Mouse (Mus musculus) MEL (cell line): Measurements from ENCODE around the gene Hnrnpll. TPM values are rescaled to one million over a fixed set of nuclear protein-coding genes. Genes with fewer than 3 reads are reported as not detected.

Experiments used
- DNase-seq: peaks from one replicate; pipeline ENCODE4 v3.0.0; 2011; ENCODE audit warnings: low read depth, low spot score
- H3K27ac ChIP-seq: 2 replicates; pipeline ENCODE4 v1.5.1; 2012; ENCODE audit warnings: low read depth, mild to moderate bottlenecking, control low read depth, low read length, moderate library complexity; ENCODE audit not compliant: control insufficient read depth
- H3K27me3 ChIP-seq, 2 experiments: fragments of 150-350 bp in 1 of 2; sonication (generic) in 1 of 2; 2 replicates each; pipeline ENCODE4 v1.6.1; 2012; ENCODE audit warnings: low read length in 2 of 2, mild to moderate bottlenecking in 2 of 2, improper control_type of control experiment in 1 of 2, moderate library complexity in 1 of 2; ENCODE audit not compliant: insufficient read depth in 2 of 2, control insufficient read depth in 1 of 2
- H3K36me3 ChIP-seq, 2 experiments: 2 replicates each; pipeline ENCODE4 v1.6.1; 2012 to 2014; ENCODE audit warnings: low read length in 2 of 2, improper control_type of control experiment in 1 of 2, inconsistent platforms in 1 of 2, mild to moderate bottlenecking in 1 of 2; ENCODE audit not compliant: insufficient read depth in 2 of 2, control insufficient read depth in 1 of 2
- H3K4me1 ChIP-seq, 2 experiments: fragments of 150-350 bp in 1 of 2; sonication (generic) in 1 of 2; 2 replicates each; pipeline ENCODE4 v1.6.1; 2012; ENCODE audit warnings: low read length in 2 of 2, improper control_type of control experiment in 1 of 2, mild to moderate bottlenecking in 1 of 2; ENCODE audit not compliant: insufficient read depth in 2 of 2, control insufficient read depth in 1 of 2
- H3K4me3 ChIP-seq, 2 experiments: fragments of 150-350 bp in 1 of 2; sonication (generic) in 1 of 2; 2 replicates each; pipeline ENCODE4 v1.5.1; 2012; ENCODE audit warnings: low read depth in 2 of 2, low read length in 2 of 2, mild to moderate bottlenecking in 2 of 2, moderate library complexity in 2 of 2, control low read depth in 1 of 2, improper control_type of control experiment in 1 of 2; ENCODE audit not compliant: control insufficient read depth in 1 of 2, insufficient read depth in 1 of 2
- H3K79me2 ChIP-seq: 2 replicates; pipeline ENCODE4 v1.6.1; 2012; ENCODE audit warnings: mild to moderate bottlenecking, low read length, moderate library complexity; ENCODE audit not compliant: control insufficient read depth, poor library complexity, insufficient read depth
- H3K9ac ChIP-seq: 2 replicates; pipeline ENCODE4 v1.6.1; 2012; ENCODE audit warnings: low read depth, mild to moderate bottlenecking, control low read depth, low read length, moderate library complexity; ENCODE audit not compliant: control insufficient read depth, poor library complexity, severe bottlenecking
- H3K9me3 ChIP-seq: fragments of 150-350 bp; sonication (generic); replicated peaks from 2 replicates; pipeline ENCODE4 v1.6.1; 2012; ENCODE audit warnings: mild to moderate bottlenecking, low read length, improper control_type of control experiment, moderate library complexity; ENCODE audit not compliant: insufficient read depth
- CHD1 ChIP-seq: IDR thresholded peaks from 2 replicates; pipeline ENCODE4 v1.6.1; 2012; ENCODE audit warnings: low read depth, mild to moderate bottlenecking, inconsistent platforms, low read length, improper control_type of control experiment
- CTCF ChIP-seq, 3 experiments: IDR thresholded peaks in 2 of 3; conservative IDR thresholded peaks in 1 of 3; 2 replicates each; pipeline ENCODE4 v1.5.1; 2011 to 2012; ENCODE audit warnings: low read length in 3 of 3, low read depth in 2 of 3, mild to moderate bottlenecking in 2 of 3, improper control_type of control experiment in 1 of 3, inconsistent platforms in 1 of 3, mixed read lengths in 1 of 3, moderate library complexity in 1 of 3; ENCODE audit not compliant: control insufficient read depth in 1 of 3, insufficient read depth in 1 of 3, poor library complexity in 1 of 3, severe bottlenecking in 1 of 3
- GABPA ChIP-seq: IDR thresholded peaks from 2 replicates; pipeline ENCODE4 v1.6.1; 2012; ENCODE audit warnings: low read depth, mild to moderate bottlenecking, inconsistent platforms, low read length, improper control_type of control experiment, moderate library complexity
- GATA1 ChIP-seq: IDR thresholded peaks from 2 replicates; pipeline ENCODE4 v1.6.1; 2011; ENCODE audit warnings: low read depth, low read length, improper control_type of control experiment
- HCFC1 ChIP-seq: IDR thresholded peaks from 2 replicates; pipeline ENCODE4 v1.6.1; 2012; ENCODE audit warnings: low read depth, mild to moderate bottlenecking, inconsistent platforms, low read length, improper control_type of control experiment, moderate library complexity
- MAX ChIP-seq: IDR thresholded peaks from 2 replicates; pipeline ENCODE4 v1.6.1; 2011; ENCODE audit warnings: low read length, improper control_type of control experiment
- MYC ChIP-seq: IDR thresholded peaks from 2 replicates; pipeline ENCODE4 v1.6.1; 2011; ENCODE audit warnings: low read depth, mild to moderate bottlenecking, low read length, improper control_type of control experiment, moderate library complexity
- NELFE ChIP-seq: IDR thresholded peaks from 2 replicates; pipeline ENCODE4 v1.6.1; 2011; ENCODE audit warnings: low read depth, low read length, improper control_type of control experiment
- NRF1 ChIP-seq: IDR thresholded peaks from 2 replicates; pipeline ENCODE4 v1.6.1; 2014; ENCODE audit warnings: low read depth, mild to moderate bottlenecking, inconsistent platforms, low read length, improper control_type of control experiment, moderate library complexity; ENCODE audit not compliant: poor library complexity, insufficient read depth, severe bottlenecking
- POLR2AphosphoS2 ChIP-seq: IDR thresholded peaks from 2 replicates; pipeline ENCODE4 v1.6.1; 2011; ENCODE audit warnings: low read length, improper control_type of control experiment
- POLR2AphosphoS5 ChIP-seq: IDR thresholded peaks from 2 replicates; pipeline ENCODE4 v1.6.1; 2012; ENCODE audit warnings: low read depth, borderline replicate concordance, mild to moderate bottlenecking, inconsistent platforms, low read length, moderate library complexity, mixed read lengths
- RAD21 ChIP-seq: IDR thresholded peaks from 2 replicates; pipeline ENCODE4 v1.6.1; 2011; ENCODE audit warnings: mild to moderate bottlenecking, low read depth, low read length, improper control_type of control experiment
- RCOR1 ChIP-seq: IDR thresholded peaks from 2 replicates; pipeline ENCODE4 v1.6.1; 2012; ENCODE audit warnings: low read depth, mild to moderate bottlenecking, inconsistent platforms, low read length, improper control_type of control experiment
- SIN3A ChIP-seq: IDR thresholded peaks from 2 replicates; pipeline ENCODE4 v1.6.1; 2012; ENCODE audit warnings: low read length, improper control_type of control experiment, inconsistent platforms
- SMC3 ChIP-seq: IDR thresholded peaks from 2 replicates; pipeline ENCODE4 v1.6.1; 2011; ENCODE audit warnings: low read depth, low read length, improper control_type of control experiment
- TCF12 ChIP-seq: IDR thresholded peaks from 2 replicates; pipeline ENCODE4 v1.6.1; 2014; ENCODE audit warnings: low read depth, mild to moderate bottlenecking, inconsistent platforms, low read length, improper control_type of control experiment, moderate library complexity
- UBTF ChIP-seq: IDR thresholded peaks from 2 replicates; pipeline ENCODE4 v1.6.1; 2012; ENCODE audit warnings: low read depth, mild to moderate bottlenecking, inconsistent platforms, low read length, improper control_type of control experiment, moderate library complexity, borderline replicate concordance; ENCODE audit not compliant: insufficient read depth
- ZC3H11A ChIP-seq: IDR thresholded peaks from 2 replicates; pipeline ENCODE4 v1.6.1; 2012; ENCODE audit warnings: low read depth, mild to moderate bottlenecking, inconsistent platforms, low read length, improper control_type of control experiment
- ZKSCAN1 ChIP-seq: IDR thresholded peaks from 2 replicates; pipeline ENCODE4 v1.6.1; 2012; ENCODE audit warnings: low read depth, mild to moderate bottlenecking, inconsistent platforms, low read length, improper control_type of control experiment, moderate library complexity
- ZNF384 ChIP-seq: IDR thresholded peaks from 2 replicates; pipeline ENCODE4 v1.6.1; 2012; ENCODE audit warnings: low read depth, mild to moderate bottlenecking, inconsistent platforms, low read length, improper control_type of control experiment
- polyA plus RNA-seq, 2 experiments: library from polyadenylated mRNA; stranded (reverse) in 1 of 2; unstranded in 1 of 2; fragments of >175 nt in 1 of 2; fragments of >200 nt in 1 of 2; gene quantifications; 2 replicates each; pipeline versions ENCODE4 v1.2.1 to v1.2.4; 2012; ENCODE audit warnings: low replicate concordance in 2 of 2, low read depth in 1 of 2; ENCODE audit not compliant: insufficient read length in 2 of 2, insufficient read depth in 1 of 2, missing spikeins in 1 of 2
- total RNA-seq: library from RNA; depleted of rRNA; stranded (reverse); fragments of 300-350 nt; gene quantifications from 2 replicates; pipeline ENCODE4 v1.2.3, GENCODE M21; 2012

Gene Hnrnpll
- total and polyA plus RNA-seq, 3 experiments, result 48.7 to 142 (median 77.7) TPM

DNA sequence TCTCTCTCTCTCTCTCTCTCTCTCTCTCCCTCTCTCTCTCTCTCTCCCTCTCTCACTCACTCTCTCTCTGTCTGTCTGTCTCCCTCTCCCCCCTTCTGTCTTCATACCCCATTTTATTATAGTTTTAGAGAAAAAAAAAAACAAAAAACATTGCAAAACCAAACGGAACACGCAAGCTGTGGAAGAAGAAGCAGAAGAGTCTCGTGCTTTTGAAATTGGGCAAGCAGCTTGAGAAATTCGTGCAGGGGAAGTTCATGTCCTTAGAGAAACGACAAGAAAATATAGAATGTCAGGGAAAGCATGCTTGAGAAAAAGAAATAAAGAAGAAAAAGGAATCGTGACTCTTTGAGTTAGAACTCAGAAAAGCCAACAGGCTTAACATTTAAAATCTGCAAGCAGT is 21.1 kb upstream of the Hnrnpll start:
- H3K27me3 ChIP-seq, result peaks cover 0 to 5% of the 10 kb centered on the region in 2 experiments
- H3K9me3 ChIP-seq, result no peaks in the 10 kb centered on the region
- no peaks in the 10 kb centered on the region for H3K36me3 ChIP-seq
- no peak overlapping the region for H3K4me3 ChIP-seq
- no peaks in the 10 kb centered on the region for H3K4me1 ChIP-seq
- DNase-seq, result no peak
- H3K9ac ChIP-seq, result no peak overlapping the region
- no peak overlapping the region for H3K27ac ChIP-seq
- TF ChIP-seq SIN3A (no peak), SMC3 (no peak)
- no peaks in the 10 kb centered on the region for H3K79me2 ChIP-seq

DNA sequence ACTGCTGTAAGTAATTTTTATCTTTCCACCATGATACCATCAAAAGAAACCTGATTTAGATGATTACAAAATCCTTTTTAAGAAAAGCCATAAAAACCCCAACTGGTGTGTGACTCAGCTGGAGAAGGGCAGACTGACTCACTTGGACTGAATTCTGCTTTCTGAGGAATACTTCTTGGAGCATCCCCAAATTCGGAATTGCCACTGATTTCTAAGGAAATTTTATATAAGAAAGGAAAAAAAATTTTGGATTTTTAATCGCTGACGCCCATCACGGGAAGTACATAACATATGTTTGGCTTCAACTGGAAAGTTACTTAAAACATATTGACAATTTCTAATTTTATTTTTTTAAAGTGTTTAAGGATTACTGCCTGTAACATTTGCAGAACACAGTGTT is 16.6 kb upstream of the Hnrnpll start:
- H3K27me3 ChIP-seq, result peaks cover 0 to 9% of the 10 kb centered on the region in 2 experiments
- no peaks in the 10 kb centered on the region for H3K36me3 ChIP-seq
- H3K79me2 ChIP-seq, result no peaks in the 10 kb centered on the region

DNA sequence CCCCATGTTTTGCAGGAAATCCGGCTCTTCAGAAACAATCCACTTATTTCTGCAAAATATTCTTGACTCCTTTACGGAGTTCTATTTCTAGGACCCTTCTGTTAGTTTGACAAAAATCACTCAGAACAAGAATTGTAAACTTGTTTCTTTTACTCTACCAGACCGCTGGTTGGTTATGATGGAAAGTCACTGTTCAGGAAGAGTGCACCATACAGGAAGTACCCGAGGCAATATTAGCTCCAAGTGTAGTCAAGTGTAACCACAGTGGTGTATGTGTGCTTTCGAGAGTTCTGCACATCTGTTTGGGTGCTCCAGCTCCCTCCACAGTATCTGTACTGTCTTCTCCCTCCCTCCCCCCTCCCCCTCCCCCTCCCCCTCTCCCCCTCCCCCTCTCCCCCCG is 5.1 kb upstream of the Hnrnpll start:
- Histone ChIP-seq H3K79me2 (peaks cover 5% of the 10 kb centered on the region; the same call in 1 of the 2 replicates), H3K9ac (no peak overlapping the region), H3K27ac (no peak overlapping the region), H3K4me3 (no peak overlapping the region), H3K27me3 (peaks cover 0 to 3% of the 10 kb centered on the region in 2 experiments; a peak in 1 of 4 replicates), H3K36me3 (peaks cover 0 to 5% of the 10 kb centered on the region in 2 experiments; a peak in 2 of 4 replicates), H3K9me3 (no peaks in the 10 kb centered on the region), H3K4me1 (no peaks in the 10 kb centered on the region)
- TF ChIP-seq SMC3 (no peak), NRF1 (no peak), POLR2AphosphoS5 (no peak), MAX (no peak), CTCF (IDR thresholded peaks at IDR 0.05 in 2 of 3, conservative IDR thresholded peaks at IDR 0.05 in 1 of 3; ENCODE audit: control insufficient read depth in 1 of 3, insufficient read depth in 1 of 3, low read depth in 2 of 3, low read length in 3 of 3, poor library complexity in 1 of 3, severe bottlenecking in 1 of 3) (no peak), NELFE (no peak), RCOR1 (no peak), TCF12 (no peak), GABPA (no peak), UBTF (no peak), CHD1 (no peak), ZNF384 (no peak), ZKSCAN1 (no peak), POLR2AphosphoS2 (no peak), RAD21 (no peak), GATA1 (no peak), ZC3H11A (no peak)
- DNase-seq, result no peak

More for the DNA sequence above, 16.6 kb upstream of the Hnrnpll start:
- H3K4me1 ChIP-seq, result no peaks in the 10 kb centered on the region
- H3K4me3 ChIP-seq, result no peak overlapping the region
- TF ChIP-seq HCFC1 (no peak), MYC (no peak), UBTF (no peak), ZC3H11A (no peak), SIN3A (no peak)
- TF ChIP-seq, all 39 proteins: peak for 0
- no peak overlapping the region for H3K27ac ChIP-seq
- no peaks in the 10 kb centered on the region for H3K9me3 ChIP-seq
- no peak for DNase-seq
- H3K9ac ChIP-seq, result no peak overlapping the region
